Mouse (Mus musculus): ENCODE measurements at regions not wholly inside any gene's neighbourhood (a gene's known extent, or its start where the extent isn't known, plus 50 kb on each side); places are given as distances from the start of the nearest gene placed in this dataset.

- DNase-seq = no peak
Observed at GRCm38 (mm10) chr14:97440326-97440725, 729.2 kb downstream of the Dach1 start.

DNA sequence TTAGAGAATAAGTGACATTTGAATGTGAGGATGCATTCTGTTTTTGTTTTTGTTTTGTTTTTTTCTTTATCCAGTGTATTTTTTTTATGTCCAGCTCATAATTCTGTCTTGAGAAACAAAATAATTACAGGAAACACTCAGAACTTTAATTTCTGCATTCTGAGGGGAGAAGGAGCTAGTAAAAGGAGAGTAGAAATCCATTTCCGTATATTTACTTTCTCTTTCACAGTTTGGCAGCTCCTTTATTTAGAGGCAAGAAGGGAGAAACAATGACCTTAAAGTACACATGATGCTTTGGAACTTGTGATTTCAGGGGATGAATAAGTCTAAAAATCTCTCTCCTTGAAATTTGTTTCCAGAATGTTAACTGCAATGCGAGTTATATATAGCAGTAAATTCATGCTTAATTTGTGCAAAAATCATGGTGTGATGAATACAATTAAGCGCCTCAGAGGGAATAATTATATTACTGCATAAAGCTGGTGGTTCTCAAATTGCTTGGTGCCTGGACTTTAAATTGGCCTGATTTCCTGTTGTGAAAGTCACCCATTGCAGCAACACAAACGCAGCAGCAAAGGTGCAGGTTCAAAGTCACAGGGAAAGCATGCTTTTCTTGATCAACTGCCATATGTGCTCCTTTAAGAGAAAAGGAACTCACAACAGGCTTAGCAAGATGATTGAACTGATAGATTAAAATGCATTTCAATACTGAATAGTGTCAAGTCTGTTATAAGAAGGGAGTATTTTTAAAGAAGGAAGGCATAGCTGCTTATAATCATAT lies 733.9 kb downstream of the Dach1 start:
- DNase-seq = no peak

DNA sequence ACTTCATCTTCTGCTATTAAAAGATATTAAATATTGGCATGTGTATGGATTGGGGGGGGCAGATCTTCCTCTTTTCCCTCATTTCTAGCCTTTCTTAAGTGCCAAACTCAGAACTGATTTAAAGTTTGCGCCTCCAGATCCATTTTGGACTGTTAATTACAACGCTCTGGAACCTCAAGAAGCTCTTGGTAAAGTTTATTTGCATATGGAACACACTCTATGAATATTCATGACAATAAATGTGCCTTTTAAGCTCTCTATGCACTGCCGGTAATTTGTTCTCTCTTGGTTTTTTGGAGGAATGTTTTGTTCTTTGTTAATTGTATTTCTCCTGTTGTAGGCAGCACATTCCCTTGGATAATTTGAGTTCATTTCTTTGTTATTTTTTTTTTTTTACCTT lies 738.3 kb downstream of the Dach1 start:
- no peak for DNase-seq

GRCm38 (mm10) chr14:97403176-97403795 lies 766.3 kb downstream of the Dach1 start:
- no peak for DNase-seq

DNA sequence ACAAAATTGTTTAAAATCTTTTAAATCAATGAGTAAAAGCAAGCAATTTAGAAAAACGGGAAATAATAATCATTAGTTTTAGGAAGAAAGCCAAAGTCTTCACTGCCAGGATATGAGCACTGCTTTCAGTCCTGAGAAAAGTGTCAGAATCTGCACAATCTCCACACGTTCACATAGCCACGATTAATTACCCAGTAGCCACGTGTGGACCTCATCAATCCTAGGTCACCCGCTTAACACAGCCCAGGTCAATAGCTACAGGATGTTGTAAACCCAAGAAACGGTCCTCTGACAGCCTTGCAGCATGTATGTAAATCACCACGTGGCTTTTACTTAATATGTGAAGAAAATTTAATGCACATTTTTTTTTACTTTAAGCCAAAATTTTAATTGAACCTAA lies 773.2 kb downstream of the Dach1 start:
- DNase-seq = no peak

DNA sequence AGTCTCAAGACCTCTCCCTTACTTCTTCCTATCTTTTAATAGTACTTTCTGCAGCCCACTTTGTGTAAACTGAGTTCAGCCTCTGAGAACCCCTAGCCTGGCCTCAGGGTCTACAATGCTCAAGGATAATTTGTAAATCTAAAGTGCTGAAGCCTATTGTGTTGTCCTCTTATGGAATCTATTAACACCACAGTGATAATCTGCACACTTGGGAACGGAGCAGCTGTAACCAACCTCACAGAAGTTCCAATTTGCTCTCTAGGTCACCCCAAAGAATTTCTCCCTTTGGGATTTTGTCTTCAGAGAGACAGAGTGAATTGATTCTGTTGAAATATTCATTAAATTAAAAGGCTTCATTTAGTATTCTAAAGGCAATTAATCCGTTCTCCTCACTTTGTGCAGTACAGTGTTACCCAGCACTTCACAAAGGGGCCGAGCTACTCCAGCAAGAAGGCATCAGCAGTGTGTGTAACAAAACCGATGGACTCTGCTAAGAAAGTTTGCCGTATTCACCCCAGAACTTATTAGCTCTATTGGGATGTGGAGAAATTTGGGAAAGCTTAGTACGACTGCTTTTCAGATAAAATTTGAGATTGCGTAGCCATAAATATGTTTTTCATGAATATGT lies 773.7 kb downstream of the Dach1 start:
- DNase-seq = no peak

- DNase-seq = no peak
Observed at GRCm38 (mm10) chr14:97389005-97389404, 780.6 kb downstream of the Dach1 start.

GRCm38 (mm10) chr14:97380131-97380530 lies 789.4 kb downstream of the Dach1 start:
- no peak for DNase-seq

- DNase-seq = no peak
Observed at GRCm38 (mm10) chr14:97356915-97357314, 812.6 kb downstream of the Dach1 start.

GRCm38 (mm10) chr14:97347970-97348369 lies 821.6 kb downstream of the Dach1 start:
- no peak for DNase-seq

GRCm38 (mm10) chr14:97331388-97331787 lies 812.5 kb upstream of the Klhl1 start:
- peak; percentile 14 for DNase-seq

- DNase-seq = no peak
Observed at GRCm38 (mm10) chr14:97329979-97330378, 811.1 kb upstream of the Klhl1 start.

GRCm38 (mm10) chr14:97293109-97293508 lies 774.2 kb upstream of the Klhl1 start:
- DNase-seq = no peak

DNA sequence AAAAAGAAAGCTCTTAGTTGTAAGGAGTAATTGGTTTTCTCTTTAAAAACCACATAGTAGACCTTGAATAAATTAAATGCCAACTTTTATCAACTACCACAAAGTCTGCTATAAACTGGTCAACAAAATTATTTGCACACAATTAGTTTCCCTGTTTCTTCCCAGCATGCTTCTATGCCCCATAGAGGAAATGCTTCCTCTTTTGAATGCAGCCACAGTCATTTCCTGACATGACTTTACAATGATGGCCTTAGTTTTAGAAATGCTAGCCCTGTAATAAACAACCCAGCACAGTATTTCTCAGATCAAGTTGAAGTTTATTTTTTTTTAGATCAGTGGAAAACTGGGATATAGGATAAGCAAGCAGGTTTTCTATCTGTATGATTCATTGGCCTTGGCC lies 768.5 kb upstream of the Klhl1 start:
- no peak for DNase-seq

DNA sequence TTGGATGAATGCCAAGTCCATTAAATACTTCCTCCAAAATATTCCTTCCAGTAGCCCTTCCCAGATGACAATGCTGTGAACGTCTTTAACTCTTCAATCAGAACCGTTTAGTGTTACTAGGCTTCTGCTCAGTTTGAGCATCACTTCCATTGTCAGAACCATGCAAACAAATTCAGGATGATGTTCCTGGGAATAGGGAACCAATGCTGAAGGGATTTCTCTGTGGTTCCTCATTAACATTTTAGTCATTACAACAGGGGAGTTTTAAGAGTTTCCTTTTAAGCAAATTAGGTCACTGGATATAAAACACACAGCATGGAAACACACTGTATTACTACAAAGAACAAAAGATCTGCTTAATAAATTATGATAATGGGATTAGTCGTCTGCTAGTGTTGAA lies 739.6 kb upstream of the Klhl1 start:
- no peak for DNase-seq
